Mouse (Mus musculus): Measurements from ENCODE around the gene Gpr182.
A peak's percentile ranks its signal among the peaks of the same experiment; 100 is the strongest.

Gene Gpr182

DNA sequence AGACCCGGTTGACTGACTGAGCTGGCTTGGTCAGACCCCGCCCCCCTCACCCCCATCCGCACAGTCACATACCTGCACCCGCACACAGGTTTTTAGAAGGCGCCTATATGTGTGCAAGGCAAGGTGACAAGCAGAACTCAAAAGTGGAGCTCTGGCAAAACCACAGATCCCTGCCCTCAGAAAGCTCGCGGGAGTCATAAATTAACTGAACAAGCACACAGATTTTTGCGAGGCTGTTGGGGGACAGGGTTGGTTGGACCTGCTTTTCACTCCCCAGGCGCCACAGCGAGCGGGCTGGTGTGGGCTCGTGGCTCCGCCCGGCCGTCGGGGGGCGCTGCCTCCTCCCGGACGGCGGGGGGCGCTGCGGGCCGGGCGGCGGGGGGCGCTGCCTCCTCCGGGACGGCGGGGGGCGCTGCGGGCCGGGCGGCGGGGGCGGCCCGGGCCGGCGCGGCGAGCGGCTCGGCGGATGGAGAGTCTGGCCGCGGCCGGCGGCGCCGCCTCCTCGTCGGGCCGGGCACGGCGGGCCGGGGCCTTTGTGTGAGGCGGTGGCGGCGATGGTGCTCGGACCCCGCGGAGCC lies 12.4 kb downstream of the Gpr182 start, which contains the start of gene Zbtb39:
Zbtb39 (plus strand) TSS at position 456 of the 578 bp plus-strand sequence.
- DNase-seq (ENCODE audit: low spot score): peak; percentile 89

DNA sequence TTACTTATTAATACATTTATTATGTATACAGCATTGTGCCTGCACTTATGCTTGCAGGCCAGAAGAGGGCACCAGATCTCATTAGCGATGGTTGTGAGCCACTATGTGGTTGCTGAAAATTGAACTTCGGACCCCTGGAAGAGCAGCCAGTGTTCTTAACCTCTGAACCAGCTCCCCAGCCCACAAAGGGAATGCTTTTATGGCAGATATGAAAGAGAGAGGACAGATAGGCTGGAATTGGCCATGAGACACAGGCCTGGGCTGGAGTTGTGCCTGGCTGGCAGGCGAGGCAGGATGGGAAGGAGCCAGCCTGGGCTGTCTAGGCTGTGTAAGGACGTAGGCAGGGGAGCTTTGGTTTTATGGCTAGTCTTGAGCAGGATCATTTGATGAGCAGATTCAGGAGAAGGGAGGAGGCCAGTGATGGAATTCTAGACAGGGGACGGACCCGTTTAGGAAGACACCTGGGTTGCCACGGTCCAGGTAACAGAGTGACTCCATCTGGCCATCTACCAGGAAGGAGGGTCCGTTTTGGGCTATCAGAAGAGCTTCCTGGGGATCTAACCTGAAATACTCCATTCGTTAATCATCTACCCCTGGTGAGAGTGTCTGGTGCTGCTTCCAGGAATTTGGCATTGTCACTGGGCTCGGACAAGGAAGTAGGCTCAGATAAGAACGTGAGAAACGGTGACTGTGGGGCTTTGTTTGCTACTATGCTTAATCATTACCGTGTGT lies 13.2 kb downstream of the Gpr182 start:
- DNase-seq (ENCODE audit: low spot score): peak; percentile 66

DNA sequence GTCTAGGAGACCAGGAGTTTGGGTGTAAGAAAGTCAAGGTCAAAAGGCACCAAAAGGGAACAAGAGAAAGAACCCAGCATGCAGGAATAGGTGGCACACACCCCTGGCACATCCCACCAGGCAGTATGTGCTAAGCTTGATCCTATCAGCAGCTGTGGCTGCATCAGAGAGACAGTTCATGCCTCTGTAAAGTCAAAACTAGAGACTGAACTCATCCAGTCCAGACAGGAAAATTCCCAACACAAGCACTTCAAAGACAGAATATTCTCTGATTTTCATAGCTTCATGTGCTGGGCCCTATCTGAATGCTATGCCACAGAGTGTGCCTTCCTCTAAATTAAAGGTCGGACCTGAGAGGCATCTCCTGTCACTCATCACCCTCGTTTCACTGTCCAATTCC lies 14.0 kb downstream of the Gpr182 start:
- no peak for DNase-seq (ENCODE audit: low spot score)

- DNase-seq (ENCODE audit: low spot score): no peak
Observed at GRCm38 (mm10) chr10:127736916-127737315, 14.6 kb downstream of the Gpr182 start.

- no peak for DNase-seq (ENCODE audit: low spot score)
Observed at GRCm38 (mm10) chr10:127736266-127736665, 15.3 kb downstream of the Gpr182 start.

DNA sequence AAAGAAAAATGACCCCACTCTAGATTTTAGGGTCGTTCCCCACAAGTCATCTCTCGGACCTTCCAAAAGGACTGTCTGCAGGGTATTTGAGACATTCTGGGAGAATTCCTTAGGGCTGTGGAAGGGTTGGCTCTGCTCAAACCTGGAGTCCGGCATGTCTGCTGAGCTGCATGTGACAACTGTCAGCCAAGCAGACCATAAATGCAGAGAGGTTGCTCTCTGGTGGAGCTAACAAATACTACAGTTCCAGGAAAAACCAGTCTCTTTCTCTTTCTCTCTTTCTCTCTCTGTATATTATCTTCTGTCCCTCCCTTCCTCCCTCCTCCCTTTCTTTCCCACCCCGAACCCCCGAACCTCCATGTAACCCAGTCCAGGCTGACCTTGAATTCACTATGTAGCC lies 17.1 kb downstream of the Gpr182 start:
- DNase-seq (ENCODE audit: low spot score): no peak

DNA sequence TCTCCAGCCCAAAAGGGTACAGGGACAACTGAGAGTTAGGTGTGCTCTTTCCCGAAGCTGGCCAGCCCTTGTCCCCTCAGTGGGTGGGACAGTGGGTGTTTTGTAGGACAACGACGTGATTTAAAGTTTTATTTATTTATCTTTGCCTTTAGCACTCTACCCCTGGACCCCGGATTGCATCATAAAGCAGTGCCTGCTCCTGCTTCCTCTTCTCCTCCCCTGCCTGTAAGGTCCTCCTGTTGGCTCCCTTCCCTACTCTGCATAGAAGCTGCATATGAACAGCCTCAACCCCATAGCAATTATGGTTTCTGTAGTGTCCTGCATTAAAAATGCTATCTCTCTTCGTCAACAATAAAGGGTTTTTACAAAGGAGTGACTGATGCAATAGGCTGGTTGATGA lies 20.1 kb downstream of the Gpr182 start:
- DNase-seq (ENCODE audit: low spot score): no peak

- DNase-seq (ENCODE audit: low spot score): no peak
Observed at GRCm38 (mm10) chr10:127730933-127731310, 20.6 kb downstream of the Gpr182 start.

DNA sequence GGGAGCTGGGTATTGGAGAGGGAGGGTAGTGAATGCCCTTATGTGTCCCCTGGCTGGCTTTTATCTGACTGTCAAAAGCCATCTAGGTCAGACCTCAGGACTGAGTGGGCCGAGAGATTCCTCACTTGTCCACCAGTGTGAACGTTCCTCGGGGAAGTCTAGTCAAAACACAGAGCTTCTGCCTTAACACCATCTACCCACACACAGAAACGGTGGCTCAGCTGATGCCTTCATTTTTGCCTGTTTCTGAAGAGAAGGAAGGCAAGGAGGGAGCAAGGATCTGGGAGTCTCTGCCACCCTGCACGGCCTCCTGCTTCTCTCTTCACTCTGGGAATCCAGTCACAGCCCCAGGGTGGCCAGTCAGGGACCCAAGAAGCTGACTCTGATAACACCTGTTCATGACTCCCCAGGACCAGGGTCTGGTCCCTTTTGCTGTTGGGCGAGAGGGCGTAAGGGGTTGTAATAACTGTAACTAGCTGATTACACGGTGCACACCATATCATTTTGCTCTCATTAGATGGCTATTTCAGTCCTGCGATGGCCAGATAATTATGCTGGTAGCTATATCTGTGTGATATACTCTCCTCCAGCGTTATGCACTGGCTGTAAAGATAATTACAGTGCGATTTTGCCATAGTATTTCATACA lies 21.1 kb downstream of the Gpr182 start:
- DNase-seq (ENCODE audit: low spot score): no peak

GRCm38 (mm10) chr10:127728437-127728836 lies 23.1 kb downstream of the Gpr182 start:
- no peak for DNase-seq (ENCODE audit: low spot score)

DNA sequence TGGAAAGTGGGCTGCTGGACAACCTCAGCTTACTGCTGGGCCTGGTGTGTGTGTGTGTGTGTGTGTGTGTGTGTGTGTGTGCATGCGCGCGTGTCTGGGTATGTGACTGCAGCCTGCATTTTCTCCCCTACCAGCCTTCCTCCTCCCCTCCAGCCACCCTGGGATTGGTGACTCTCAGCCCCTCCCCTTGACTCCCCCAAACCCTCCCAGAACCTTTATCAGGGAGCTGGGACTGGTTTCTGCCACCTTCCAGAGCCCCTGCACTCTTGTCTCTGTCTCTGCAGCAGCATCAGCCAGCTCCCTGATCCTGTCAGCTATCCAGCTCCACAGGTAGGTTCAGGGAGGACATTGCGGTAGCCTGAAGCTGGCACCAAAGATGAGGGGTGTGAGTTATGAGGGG lies 26.4 kb downstream of the Gpr182 start:
- DNase-seq (ENCODE audit: low spot score): no peak

GRCm38 (mm10) chr10:127724178-127724577 lies 27.4 kb downstream of the Gpr182 start, which contains the start of gene Tac2:
Gene Tac2 (plus strand): TSS chr10:127724478.
- DNase-seq (ENCODE audit: low spot score): no peak

GRCm38 (mm10) chr10:127721671-127722418 lies 29.7 kb downstream of the Gpr182 start:
- DNase-seq (ENCODE audit: low spot score): no peak

- DNase-seq (ENCODE audit: low spot score): no peak
Observed at GRCm38 (mm10) chr10:127712736-127713135, 38.8 kb downstream of the Gpr182 start.

DNA sequence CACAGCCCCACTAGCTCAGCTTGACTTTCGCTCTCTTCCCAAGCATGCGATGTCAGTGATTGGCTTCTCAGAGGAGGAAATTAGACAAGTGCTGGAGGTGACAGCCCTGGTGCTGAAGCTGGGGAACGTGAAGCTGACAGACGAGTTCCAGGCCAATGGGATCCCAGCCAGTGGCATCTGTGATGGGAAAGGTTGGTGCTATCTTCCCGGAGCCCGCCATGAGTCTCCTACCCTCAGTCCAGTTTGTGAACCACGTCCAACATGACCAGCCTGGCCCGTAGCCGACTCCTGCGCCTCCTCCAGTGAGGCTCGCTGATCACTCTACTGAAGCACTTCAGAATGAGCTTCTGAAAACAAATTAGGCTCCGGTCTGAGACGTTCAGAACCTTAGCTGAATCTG lies 41.2 kb downstream of the Gpr182 start:
- no peak for DNase-seq (ENCODE audit: low spot score)

GRCm38 (mm10) chr10:127708850-127709370 lies 42.6 kb downstream of the Gpr182 start:
- DNase-seq (ENCODE audit: low spot score): no peak

GRCm38 (mm10) chr10:127707721-127708120 lies 43.8 kb downstream of the Gpr182 start:
- peak; percentile 87 for DNase-seq (ENCODE audit: low spot score)

DNA sequence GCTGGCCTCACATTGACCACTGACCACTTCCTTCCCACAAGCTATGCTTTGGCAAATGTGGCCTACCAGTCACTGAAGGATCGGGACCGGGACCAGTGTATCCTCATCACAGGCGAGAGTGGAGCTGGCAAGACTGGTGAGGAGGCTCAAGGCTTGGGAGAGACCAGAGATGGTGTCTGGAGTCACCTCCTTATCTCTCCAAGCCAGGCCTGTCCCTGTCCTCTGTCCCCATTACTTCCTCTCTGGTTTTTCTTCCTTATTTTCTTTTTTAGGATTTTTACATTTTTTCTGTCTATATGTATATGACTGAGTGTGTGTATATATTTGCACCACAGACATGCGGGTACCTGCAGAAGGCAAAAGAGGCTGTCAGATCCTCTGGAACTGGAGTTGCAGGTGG lies 45.7 kb downstream of the Gpr182 start:
- DNase-seq (ENCODE audit: low spot score): no peak

GRCm38 (mm10) chr10:127704766-127705220 lies 46.7 kb downstream of the Gpr182 start, which contains the start of gene Myo1a:
Gene Myo1a (plus strand): TSS chr10:127705170.
- DNase-seq (ENCODE audit: low spot score): no peak

DNA sequence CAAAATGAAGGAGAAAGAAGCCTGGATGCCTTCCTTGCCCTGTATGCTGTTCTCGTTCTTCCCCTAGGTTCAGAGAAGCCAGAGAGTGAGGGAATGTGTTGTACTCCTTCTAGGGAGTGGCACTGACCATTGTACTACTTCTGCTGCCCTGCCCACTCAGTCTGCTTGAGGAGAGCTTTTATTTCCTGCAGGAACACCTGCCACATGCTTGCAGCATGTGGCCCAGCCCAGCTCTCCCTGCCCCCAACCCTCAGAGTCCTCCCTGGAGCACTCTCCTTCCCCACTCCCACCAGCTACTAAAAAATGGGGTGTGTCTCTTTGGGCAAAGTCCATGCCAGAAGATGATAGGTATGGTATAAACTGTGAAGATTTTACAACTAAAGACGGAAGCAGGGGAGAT lies 47.2 kb downstream of the Gpr182 start:
- DNase-seq (ENCODE audit: low spot score): no peak

GRCm38 (mm10) chr10:127703299-127703698 lies 48.2 kb downstream of the Gpr182 start:
- no peak for DNase-seq (ENCODE audit: low spot score)

- no peak for DNase-seq (ENCODE audit: low spot score)
Observed at GRCm38 (mm10) chr10:127698966-127699365, 52.6 kb downstream of the Gpr182 start.
